Comparison of ENCODE assay signal across 8 mouse cellular contexts in the genomic region with DNA sequence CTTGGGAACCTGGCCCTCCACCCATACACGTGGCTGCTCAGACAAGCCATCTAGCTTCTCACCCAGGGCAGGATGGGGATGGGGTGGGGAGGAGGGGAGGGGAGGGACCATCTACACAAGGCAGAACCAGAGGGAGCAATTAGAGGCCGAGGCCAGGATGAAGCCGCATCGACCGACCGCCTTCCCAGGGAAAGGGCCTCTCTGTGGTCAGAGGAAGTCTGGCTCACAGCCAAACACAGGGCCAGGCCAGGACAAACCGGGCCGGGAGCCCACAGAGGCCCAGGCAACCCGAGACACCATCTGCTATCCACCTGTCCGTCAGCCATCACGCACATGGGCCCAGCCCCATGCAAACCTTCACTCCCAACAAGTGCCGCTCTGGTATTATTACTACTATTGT. TPM values are rescaled to one million over a fixed set of nuclear protein-coding genes. Genes with fewer than 3 reads are reported as not detected.
DNase-seq lines count a peak whose midpoint lies in the region; ATAC-seq lines count a peak whose summit lies in the region.

No protein-coding gene starts in this region.

- intact Hi-C loops in gastrocnemius, postnatal 36 days (cut with DNase I): no loop called here

- no peaks in the 10 kb centered on the region for H3K27me3 ChIP-seq in intestine, embryonic 14.5 days (replicated peaks; ENCODE audit: control insufficient read depth, insufficient read depth, low read length)
- no peaks in the 10 kb centered on the region for H3K27me3 ChIP-seq in liver, embryonic 15.5 days

- peak; percentile 51 for DNase-seq in right cerebral cortex, adult 18-20 months
- DNase-seq in right cerebral cortex, postnatal 36 days (ENCODE audit: low spot score in 2 of 2): no peak
- peak; percentile 63 to 93 for DNase-seq in cerebellum, postnatal 4 days (ENCODE audit: low spot score in 2 of 2)
- peak; percentile 83 to 86 for DNase-seq in gastrocnemius, postnatal 36 days
- DNase-seq in intestine, embryonic 14.5 days (ENCODE audit: low spot score): peak; percentile 80
- peak; percentile 77 for DNase-seq in ovary, postnatal 14 days (ENCODE audit: low spot score)
- DNase-seq in B cell, adult 2 months: no peak

- H3K9ac ChIP-seq in intestine, embryonic 14.5 days (ENCODE audit: low read length): no peak overlapping the region
- H3K9ac ChIP-seq in liver, embryonic 15.5 days: no peak overlapping the region

- under 1% methylated on average over 12 of the region's 12 CpGs for WGBS in intestine, embryonic 14.5 days
- 36% methylated on average over 12 of the region's 12 CpGs for WGBS in liver, embryonic 15.5 days (ENCODE audit: insufficient replicate concordance)

- H3K27ac ChIP-seq in intestine, embryonic 14.5 days (ENCODE audit: low read depth): peak overlapping the region; percentile 64
- no peak overlapping the region for H3K27ac ChIP-seq in liver, embryonic 15.5 days (replicated peaks)

- no peak overlapping the region for H3K4me3 ChIP-seq in intestine, embryonic 14.5 days (ENCODE audit: low read depth, low read length)
- no peak overlapping the region for H3K4me3 ChIP-seq in liver, embryonic 15.5 days (replicated peaks)

- H3K4me1 ChIP-seq in intestine, embryonic 14.5 days (replicated peaks; ENCODE audit: control insufficient read depth, insufficient read depth, low read length): peaks cover 77% of the 10 kb centered on the region
- peaks cover 55% of the 10 kb centered on the region for H3K4me1 ChIP-seq in liver, embryonic 15.5 days (replicated peaks)

- peak; percentile 69 for ATAC-seq in intestine, embryonic 14.5 days (replicated peaks; ENCODE audit: low FRiP score, low TSS enrichment, low read depth)
- peak; percentile 25; the same call in 1 of the 2 replicates for ATAC-seq in liver, embryonic 15.5 days (ENCODE audit: insufficient read depth)

- peaks cover 5% of the 10 kb centered on the region; the same call in 1 of the 2 replicates for H3K36me3 ChIP-seq in intestine, embryonic 14.5 days (ENCODE audit: control insufficient read depth, insufficient read depth, low read length)
- no peaks in the 10 kb centered on the region for H3K36me3 ChIP-seq in liver, embryonic 15.5 days (replicated peaks)

- no peaks in the 10 kb centered on the region for H3K9me3 ChIP-seq in intestine, embryonic 14.5 days (ENCODE audit: control insufficient read depth, low read length)
- H3K9me3 ChIP-seq in liver, embryonic 15.5 days (replicated peaks): no peaks in the 10 kb centered on the region

- H3K4me2 ChIP-seq in intestine, embryonic 14.5 days (ENCODE audit: low read length): peak overlapping the region; percentile 39
- H3K4me2 ChIP-seq in liver, embryonic 15.5 days: no peak overlapping the region

RNA-seq across cellular contexts. Expression of a gene that starts 19.7 kb away (rescaled TPM):
- 100 to 1,000 TPM; 102 to 112 TPM for total RNA-seq in gastrocnemius, postnatal 36 days (2021)
- polyA plus RNA-seq in intestine, embryonic 14.5 days (2014; fragmentation: Nextera tagmentation; extraction: Ambion mirVana): 26.1 and 27.5 TPM in 2 replicates
- 3.8 and 5.4 TPM in 2 replicates for polyA plus RNA-seq in liver, embryonic 15.5 days (2015; fragmentation: Nextera tagmentation; extraction: Ambion mirVana)

Comparison
In these comparisons a context has a peak if more than half of its experiments do, and no peak if none do; other contexts are left out.
1. DNase-seq: peak in right cerebral cortex, adult 18-20 months (single experiment), cerebellum, postnatal 4 days (2 of 2), gastrocnemius, postnatal 36 days (2 of 2), intestine, embryonic 14.5 days (single experiment) and ovary, postnatal 14 days (single experiment); none in right cerebral cortex, postnatal 36 days (0 of 2) and B cell, adult 2 months (0 of 2).